Mouse (Mus musculus): Measurements from ENCODE around the gene Ptprg. TPM values are rescaled to one million over a fixed set of nuclear protein-coding genes. Genes with fewer than 3 reads are reported as not detected.

The Ptprg gene
- polyA plus RNA-seq, 2 experiments = 0.69 to 1.4 TPM

DNA sequence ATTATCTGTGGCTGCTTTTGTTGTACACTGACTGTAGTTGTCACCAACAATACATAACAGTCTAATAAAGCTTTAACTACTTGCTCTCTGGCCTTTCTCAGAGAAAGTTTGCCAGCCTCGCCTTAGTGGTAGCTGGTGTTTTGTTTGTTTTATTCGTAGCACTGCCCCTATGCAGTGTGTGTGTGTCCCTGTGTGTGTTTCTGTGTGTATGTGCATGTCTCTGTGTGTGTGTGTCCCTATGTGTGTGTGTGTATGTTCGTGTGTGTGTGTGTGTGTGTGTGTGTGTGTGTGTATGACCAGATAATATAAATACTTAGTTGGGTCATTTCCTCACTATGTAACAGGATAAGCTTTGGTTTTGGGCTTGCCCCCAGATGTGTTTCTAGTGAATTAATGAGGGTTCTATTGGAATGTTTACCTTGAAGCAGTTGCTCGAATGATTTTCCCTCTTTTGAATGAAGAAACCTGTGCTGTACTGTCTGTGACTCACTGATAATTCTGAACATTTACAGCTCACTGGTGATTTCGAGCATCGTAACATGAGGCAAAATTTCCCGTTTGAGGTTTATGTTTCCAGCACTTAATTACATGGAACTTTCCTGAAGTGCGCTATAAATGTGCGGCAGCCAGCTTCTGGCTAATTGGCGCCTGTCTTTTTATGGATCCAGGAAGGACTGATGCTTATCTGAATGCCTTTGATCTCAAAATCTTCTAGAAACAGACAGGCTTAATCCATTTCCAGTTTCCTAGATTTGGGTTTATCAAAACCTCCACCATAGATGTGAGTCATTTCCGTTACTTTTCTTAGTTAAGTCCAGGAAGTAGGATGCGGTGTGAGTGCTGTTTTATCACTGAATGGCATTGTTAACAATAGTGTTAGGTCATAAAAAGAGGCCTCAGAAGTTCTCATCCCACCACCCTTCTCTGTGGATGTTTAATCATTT, 546.3 kb downstream of the Ptprg start:
- peaks cover 0 to 6% of the 10 kb centered on the region in 2 experiments; a peak in 2 of 4 replicates for H3K4me1 ChIP-seq (replicated peaks; ENCODE audit: control insufficient read depth in 2 of 2, insufficient read depth in 2 of 2, low read length in 1 of 2)
- H3K9me3 ChIP-seq (ENCODE audit: control insufficient read depth, low read length) = no peaks in the 10 kb centered on the region
- 15% methylated on average over 12 of the region's 12 CpGs for WGBS (ENCODE audit: insufficient replicate concordance)
- ATAC-seq (ENCODE audit: insufficient read depth) (no peak), DNase-seq (ENCODE audit: low read depth in 3 of 3, low spot score in 3 of 3) (no peak)
- no peaks in the 10 kb centered on the region for H3K36me3 ChIP-seq (replicated peaks; ENCODE audit: control insufficient read depth, insufficient read depth, low read depth)
- H3K4me2 ChIP-seq (ENCODE audit: low read depth) = no peak overlapping the region
- no peak overlapping the region for H3K9ac ChIP-seq (replicated peaks)
- H3K27me3 ChIP-seq (ENCODE audit: control insufficient read depth, insufficient read depth, low read length) = no peaks in the 10 kb centered on the region
- H3K27ac ChIP-seq = no peak overlapping the region
- TF ChIP-seq EP300 (IDR thresholded peaks at IDR 0.05; ENCODE audit: low read depth) (no peak), CTCF (IDR thresholded peaks at IDR 0.05; ENCODE audit: low read depth) (no peak)
- no peak overlapping the region for H3K4me3 ChIP-seq (ENCODE audit: insufficient read depth in 1 of 2, low read depth in 2 of 2, low read length in 2 of 2)

- ATAC-seq (ENCODE audit: insufficient read depth) (no peak), DNase-seq (ENCODE audit: low read depth in 3 of 3, low spot score in 3 of 3) (no peak)
- Histone ChIP-seq H3K36me3 (replicated peaks; ENCODE audit: control insufficient read depth, insufficient read depth, low read depth) (no peaks in the 10 kb centered on the region), H3K27ac (no peak overlapping the region), H3K9ac (replicated peaks) (no peak overlapping the region), H3K4me1 (replicated peaks; ENCODE audit: control insufficient read depth in 2 of 2, insufficient read depth in 2 of 2, low read length in 1 of 2) (peaks cover 0 to 9% of the 10 kb centered on the region in 2 experiments; a peak in 2 of 4 replicates), H3K4me3 (ENCODE audit: insufficient read depth in 1 of 2, low read depth in 2 of 2, low read length in 2 of 2) (no peak overlapping the region), H3K9me3 (ENCODE audit: control insufficient read depth, low read length) (no peaks in the 10 kb centered on the region), H3K27me3 (ENCODE audit: control insufficient read depth, insufficient read depth, low read length) (no peaks in the 10 kb centered on the region), H3K4me2 (ENCODE audit: low read depth) (no peak overlapping the region)
- 54% methylated on average over 11 of the region's 11 CpGs for WGBS (ENCODE audit: insufficient replicate concordance)
- no peak for TF ChIP-seq CTCF (IDR thresholded peaks at IDR 0.05; ENCODE audit: low read depth)
- TF ChIP-seq EP300 (IDR thresholded peaks at IDR 0.05; ENCODE audit: low read depth) = no peak
Measured at GRCm38 (mm10) chr14:12102389-12103325, 549.3 kb downstream of the Ptprg start.

GRCm38 (mm10) chr14:12104297-12105155, 551.2 kb downstream of the Ptprg start:
- peak in 1 of 3 experiments; percentile 2 for DNase-seq (ENCODE audit: low read depth in 3 of 3, low spot score in 3 of 3)
- H3K9ac ChIP-seq (replicated peaks) = no peak overlapping the region

GRCm38 (mm10) chr14:12105156-12105430, 551.8 kb downstream of the Ptprg start:
- no peak overlapping the region for H3K4me2 ChIP-seq (ENCODE audit: low read depth)
- no peak overlapping the region for H3K9ac ChIP-seq (replicated peaks)
- WGBS (ENCODE audit: insufficient replicate concordance) = 51% methylated on average over 2 of the region's 2 CpGs
- H3K9me3 ChIP-seq (ENCODE audit: control insufficient read depth, low read length) = no peaks in the 10 kb centered on the region
- H3K36me3 ChIP-seq (replicated peaks; ENCODE audit: control insufficient read depth, insufficient read depth, low read depth) = no peaks in the 10 kb centered on the region
- no peaks in the 10 kb centered on the region for H3K27me3 ChIP-seq (ENCODE audit: control insufficient read depth, insufficient read depth, low read length)
- no peak for ATAC-seq (ENCODE audit: insufficient read depth)
- peaks cover 0 to 9% of the 10 kb centered on the region in 2 experiments; a peak in 2 of 4 replicates for H3K4me1 ChIP-seq (replicated peaks; ENCODE audit: control insufficient read depth in 2 of 2, insufficient read depth in 2 of 2, low read length in 1 of 2)
- DNase-seq (ENCODE audit: low read depth in 3 of 3, low spot score in 3 of 3) = no peak
- TF ChIP-seq CTCF (IDR thresholded peaks at IDR 0.05; ENCODE audit: low read depth) (no peak), EP300 (IDR thresholded peaks at IDR 0.05; ENCODE audit: low read depth) (no peak)
- no peak overlapping the region for H3K4me3 ChIP-seq (ENCODE audit: insufficient read depth in 1 of 2, low read depth in 2 of 2, low read length in 2 of 2)
- H3K27ac ChIP-seq = peak overlapping the region; percentile 46; the same call in 1 of the 2 replicates

More at GRCm38 (mm10) chr14:12104297-12105155, 551.2 kb downstream of the Ptprg start:
- no peak overlapping the region for H3K4me2 ChIP-seq (ENCODE audit: low read depth)
- ATAC-seq (ENCODE audit: insufficient read depth) = peak; percentile 66
- peaks cover 0 to 9% of the 10 kb centered on the region in 2 experiments; a peak in 2 of 4 replicates for H3K4me1 ChIP-seq (replicated peaks; ENCODE audit: control insufficient read depth in 2 of 2, insufficient read depth in 2 of 2, low read length in 1 of 2)
- no peaks in the 10 kb centered on the region for H3K9me3 ChIP-seq (ENCODE audit: control insufficient read depth, low read length)
- 56% methylated on average over 12 of the region's 12 CpGs for WGBS (ENCODE audit: insufficient replicate concordance)
- H3K36me3 ChIP-seq (replicated peaks; ENCODE audit: control insufficient read depth, insufficient read depth, low read depth) = no peaks in the 10 kb centered on the region
- H3K4me3 ChIP-seq (ENCODE audit: insufficient read depth in 1 of 2, low read depth in 2 of 2, low read length in 2 of 2) = no peak overlapping the region
- H3K27me3 ChIP-seq (ENCODE audit: control insufficient read depth, insufficient read depth, low read length) = no peaks in the 10 kb centered on the region
- no peak for TF ChIP-seq CTCF (IDR thresholded peaks at IDR 0.05; ENCODE audit: low read depth)
- peak overlapping the region; percentile 46 for H3K27ac ChIP-seq
